Mouse (Mus musculus): ENCODE measurements around the gene B4galt5. TPM values are rescaled to one million over a fixed set of nuclear protein-coding genes. Genes with fewer than 3 reads are reported as not detected.

Gene B4galt5
- total RNA-seq, 2 experiments from 2014 or later = 18.5 to 19.8 TPM

- DNase-seq = peak in 1 of 2 experiments; percentile 25
- intact Hi-C loops (cut with DNase I) = no loop called here
Observed at GRCm38 (mm10) chr2:167292854-167293253, 56.1 kb downstream of the B4galt5 start.

DNA sequence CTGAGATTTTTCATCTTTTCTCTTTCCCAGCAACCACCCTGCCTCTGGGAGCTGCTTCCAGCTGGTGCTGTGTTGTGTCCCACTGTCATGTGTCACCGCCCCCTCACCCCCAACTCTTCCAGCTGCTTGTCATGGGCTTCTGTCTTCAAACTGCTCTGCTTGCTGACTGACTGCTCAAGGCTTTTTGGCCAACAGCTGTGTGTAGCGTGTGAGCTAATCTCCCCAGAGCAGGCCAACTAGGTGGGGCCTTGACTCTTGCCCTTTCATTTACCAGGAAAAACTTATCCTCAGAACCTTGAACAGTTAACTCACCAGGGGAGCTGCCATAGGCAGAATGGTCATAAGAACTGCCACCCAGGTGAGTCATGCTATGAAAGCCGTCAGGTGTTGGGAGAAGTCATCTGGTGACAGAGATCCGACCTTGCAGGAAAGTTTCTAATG, 56.8 kb downstream of the B4galt5 start:
- peak; percentile 42 to 51 for DNase-seq
- intact Hi-C loops (cut with DNase I) = no loop called here

DNA sequence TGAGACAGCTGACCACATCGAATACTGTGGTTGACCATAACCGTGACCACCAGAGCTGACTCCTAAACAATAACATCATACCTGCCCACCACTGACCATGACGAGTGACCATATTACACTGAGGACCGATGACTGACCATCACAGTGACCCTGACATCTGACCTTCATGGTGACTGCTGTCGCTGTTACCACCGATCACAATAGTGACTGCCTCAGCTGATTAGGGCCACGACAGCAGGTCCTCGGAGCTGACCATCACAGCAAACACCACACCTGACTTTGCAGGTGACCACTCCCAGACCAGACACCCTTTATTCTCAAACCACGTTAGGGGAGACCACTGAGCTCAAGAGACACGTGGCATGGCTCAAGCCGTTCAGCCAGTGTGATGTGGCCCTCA, 57.3 kb downstream of the B4galt5 start:
- peak in 1 of 2 experiments; percentile 0 for DNase-seq
- intact Hi-C loops (cut with DNase I) = no loop called here

DNA sequence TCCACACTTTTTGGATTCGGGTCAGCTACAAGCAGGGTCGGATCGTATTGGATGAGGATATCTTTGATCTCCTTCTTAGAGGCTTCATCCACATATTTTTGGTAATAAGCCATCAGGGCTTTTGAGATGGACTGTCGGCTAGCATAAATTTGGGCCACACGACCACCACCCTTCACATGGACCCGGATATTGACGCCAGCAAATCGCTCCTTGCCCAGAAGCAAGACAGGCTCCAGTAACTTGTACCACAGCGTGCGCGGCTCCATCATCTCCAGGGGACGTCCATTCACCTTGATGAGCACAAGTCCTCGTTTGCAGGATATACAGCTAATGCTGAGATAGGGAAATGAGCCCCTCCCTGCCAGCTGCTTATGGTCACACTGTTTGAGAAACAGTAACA, 67.5 kb downstream of the B4galt5 start:
- intact Hi-C loops (cut with DNase I) = loop anchor here (2.0 kb wide), 1 partner anchor 181 kb away; no protein-coding TSS in a partner anchor
- peak in 1 of 2 experiments; percentile 0 for DNase-seq

- no peak for DNase-seq
- intact Hi-C loops (cut with DNase I) = loop anchor here (1.0 to 2.0 kb wide), 2 partner anchors 136 to 182 kb away; no protein-coding TSS in a partner anchor
Observed at GRCm38 (mm10) chr2:167280986-167281310, 68.0 kb downstream of the B4galt5 start.

DNA sequence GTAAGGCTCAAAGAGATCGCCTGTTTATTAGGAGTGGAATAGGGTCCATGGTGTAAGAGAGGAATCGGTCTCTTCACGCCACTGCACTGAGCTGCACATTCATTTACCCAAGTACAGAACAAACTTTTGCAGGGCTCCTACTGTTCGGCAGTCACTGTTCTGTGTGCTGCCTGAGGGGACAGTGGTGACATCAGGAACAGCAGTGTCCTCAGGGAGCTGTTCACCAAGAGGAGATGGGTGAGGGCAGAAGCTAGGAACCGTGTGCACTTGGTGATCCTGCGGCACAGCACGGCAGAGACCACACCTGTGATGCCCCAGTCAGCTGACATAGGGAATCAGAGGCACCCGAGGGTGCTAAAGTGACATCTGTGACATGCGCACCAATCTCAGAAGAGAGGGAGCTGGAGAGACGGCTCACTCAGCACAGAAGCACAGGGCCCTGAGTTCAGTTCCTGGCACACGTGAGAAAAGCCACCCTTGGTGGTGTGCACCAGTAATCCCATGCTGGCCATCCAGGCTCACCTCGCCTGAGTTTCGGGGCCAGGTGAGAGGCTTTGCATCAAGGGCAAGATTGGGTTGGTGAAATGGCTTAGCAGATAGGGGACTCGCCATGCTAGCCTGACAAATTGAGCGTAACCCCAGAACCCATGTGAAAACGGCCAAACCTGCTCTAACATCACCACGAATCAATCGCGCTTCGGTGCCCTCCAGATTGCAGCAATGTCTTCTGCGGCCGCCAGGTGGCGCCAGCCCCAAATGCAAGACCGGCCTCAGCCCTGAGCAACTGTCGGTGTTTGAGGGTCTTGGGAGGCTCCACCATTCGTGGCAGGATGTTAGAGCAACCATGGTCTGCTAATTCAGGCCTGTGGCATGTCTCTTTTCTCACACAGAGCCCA, 68.6 kb downstream of the B4galt5 start:
- intact Hi-C loops (cut with DNase I) = loop anchor here (1.0 to 2.0 kb wide), 2 partner anchors 137 to 182 kb away; no protein-coding TSS in a partner anchor
- DNase-seq = peak; percentile 74 to 83

DNA sequence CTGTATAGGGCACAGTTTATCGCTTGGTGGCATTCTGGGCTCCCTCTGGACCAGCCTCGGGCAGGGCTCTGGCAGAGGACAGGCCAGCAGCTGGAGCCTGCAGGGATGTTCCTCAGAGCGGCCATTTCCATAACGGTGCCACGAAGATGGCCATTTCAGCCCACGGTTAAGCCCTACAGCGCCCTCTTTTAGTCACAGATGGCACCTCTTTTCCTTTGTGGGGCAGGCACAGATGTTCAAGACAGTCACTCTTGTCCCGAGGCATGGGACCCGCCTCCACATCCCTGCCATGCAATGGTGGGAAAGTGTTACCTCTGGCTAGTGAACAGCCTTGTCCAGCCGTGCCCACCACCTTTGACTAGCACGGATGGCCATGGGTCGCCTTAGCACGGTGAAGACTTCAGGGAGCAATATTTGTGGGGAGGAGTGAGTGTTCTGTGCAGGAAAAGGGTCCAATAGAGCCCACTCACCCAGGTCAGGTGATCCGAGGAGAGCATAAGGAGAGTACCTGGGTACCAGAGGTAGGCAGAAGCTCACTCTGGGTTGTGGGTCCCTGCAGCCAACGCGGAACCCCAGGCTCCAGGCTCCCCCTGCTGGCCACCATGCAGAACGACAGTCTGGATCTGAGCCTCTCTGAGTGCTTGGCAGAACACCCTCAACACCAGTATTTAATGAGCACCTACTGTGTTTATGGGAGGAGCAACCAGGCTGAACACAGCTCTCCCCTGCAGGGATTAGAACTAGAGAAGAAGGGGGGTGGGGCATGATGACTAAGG, 70.0 kb downstream of the B4galt5 start:
- peak; percentile 77 to 84 for DNase-seq
- intact Hi-C loops (cut with DNase I) = loop anchor here (1.0 to 2.0 kb wide), 3 partner anchors 57 to 206 kb away; no protein-coding TSS in a partner anchor

- intact Hi-C loops (cut with DNase I) = loop anchor here (2.0 kb wide), 2 partner anchors 167 to 205 kb away; no protein-coding TSS in a partner anchor
- peak; percentile 0 to 1 for DNase-seq
Observed at GRCm38 (mm10) chr2:167278011-167278410, 71.0 kb downstream of the B4galt5 start.

DNA sequence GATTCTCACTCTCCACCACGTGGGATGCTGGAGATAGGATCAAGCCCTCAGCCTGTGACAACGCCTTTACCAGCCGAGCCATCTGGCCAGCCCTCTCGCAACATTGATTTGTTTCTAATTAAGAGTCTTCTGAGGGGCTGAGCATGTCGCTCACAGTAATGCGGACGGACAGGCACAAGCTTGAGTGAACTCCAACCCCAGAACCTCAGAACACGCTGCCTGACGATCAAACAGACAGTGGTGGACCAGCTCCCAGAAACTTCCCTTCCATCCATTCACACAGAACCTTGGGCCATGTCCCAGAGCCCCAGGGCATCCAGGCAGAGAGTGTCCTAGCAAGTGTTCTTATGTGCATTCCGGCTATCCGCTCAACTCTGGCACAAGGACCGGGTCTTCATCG, 72.0 kb downstream of the B4galt5 start:
- intact Hi-C loops (cut with DNase I) = no loop called here
- DNase-seq = peak in 1 of 2 experiments; percentile 0

GRCm38 (mm10) chr2:167275856-167276255, 73.1 kb downstream of the B4galt5 start:
- peak; percentile 0 to 1 for DNase-seq
- intact Hi-C loops (cut with DNase I) = no loop called here

DNA sequence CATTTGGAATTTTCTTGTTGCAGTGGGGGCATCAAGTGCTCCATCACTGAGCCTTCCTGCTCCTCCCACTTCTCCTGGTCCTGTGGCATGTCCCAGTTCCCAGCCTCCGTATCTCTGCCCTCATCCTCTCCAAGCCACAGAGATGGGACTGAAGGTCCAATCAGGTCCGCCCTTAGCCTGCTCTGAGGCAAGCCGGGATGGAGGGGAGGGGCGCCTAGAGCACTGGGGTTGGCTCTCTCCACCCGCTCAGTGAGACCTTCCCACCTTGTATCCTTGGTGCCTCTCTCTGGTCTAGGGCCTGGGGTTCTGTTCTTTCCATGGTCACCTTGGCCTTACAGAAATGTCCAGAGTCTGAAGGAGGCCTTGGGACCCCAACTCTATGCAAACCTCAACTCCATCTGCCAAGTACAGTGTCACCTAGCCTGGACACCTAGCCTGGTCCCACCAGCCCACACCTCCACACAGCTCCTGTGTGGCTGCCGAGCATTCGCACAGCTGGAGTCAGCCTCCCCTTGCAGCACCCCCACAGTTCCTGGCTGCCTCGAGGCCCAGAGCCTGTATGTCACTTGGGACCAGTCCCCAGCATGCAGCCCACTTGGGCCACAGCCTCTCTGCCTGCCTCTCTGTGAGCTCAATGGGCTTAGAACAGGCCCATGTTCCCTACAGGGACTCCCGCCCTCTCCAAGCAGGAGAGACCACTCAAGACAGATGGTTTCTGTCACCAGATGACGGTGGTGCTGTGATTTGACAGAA, 74.1 kb downstream of the B4galt5 start:
- intact Hi-C loops (cut with DNase I) = no loop called here
- peak; percentile 0 for DNase-seq

- DNase-seq = peak; percentile 3 to 16
- intact Hi-C loops (cut with DNase I) = no loop called here
Observed at GRCm38 (mm10) chr2:167273206-167273740, 75.7 kb downstream of the B4galt5 start.

GRCm38 (mm10) chr2:167272706-167273105, 76.3 kb downstream of the B4galt5 start:
- intact Hi-C loops (cut with DNase I) = no loop called here
- peak in 1 of 2 experiments; percentile 2 for DNase-seq

DNA sequence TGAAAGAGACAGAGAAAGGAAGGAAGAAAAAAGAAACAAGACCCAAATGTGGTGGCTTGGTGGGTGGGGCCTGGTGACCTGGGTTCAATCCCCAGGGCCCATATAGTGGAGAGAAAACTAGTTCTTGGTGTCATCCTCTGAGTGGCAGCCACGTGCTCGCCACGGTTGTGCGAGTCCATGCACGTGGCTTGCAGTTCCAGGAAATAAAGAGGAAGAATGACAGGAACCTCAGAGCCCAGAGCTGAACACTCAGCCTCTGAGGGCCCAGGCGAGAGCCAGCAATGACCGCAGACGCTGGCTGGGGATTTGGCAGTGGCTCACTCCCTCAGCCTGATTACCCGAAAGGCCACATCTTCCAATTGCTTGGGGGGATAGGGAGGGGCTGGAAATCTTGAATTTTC, 77.9 kb downstream of the B4galt5 start:
- DNase-seq = peak; percentile 57 to 69
- intact Hi-C loops (cut with DNase I) = no loop called here

- intact Hi-C loops (cut with DNase I) = no loop called here
Observed at GRCm38 (mm10) chr2:167270496-167270895, 78.5 kb downstream of the B4galt5 start.

GRCm38 (mm10) chr2:167268721-167269120, 80.3 kb downstream of the B4galt5 start:
- peak in 1 of 2 experiments; percentile 0 for DNase-seq
- intact Hi-C loops (cut with DNase I) = no loop called here

More at GRCm38 (mm10) chr2:167270496-167270895, 78.5 kb downstream of the B4galt5 start:
- DNase-seq = peak in 1 of 2 experiments; percentile 0

DNA sequence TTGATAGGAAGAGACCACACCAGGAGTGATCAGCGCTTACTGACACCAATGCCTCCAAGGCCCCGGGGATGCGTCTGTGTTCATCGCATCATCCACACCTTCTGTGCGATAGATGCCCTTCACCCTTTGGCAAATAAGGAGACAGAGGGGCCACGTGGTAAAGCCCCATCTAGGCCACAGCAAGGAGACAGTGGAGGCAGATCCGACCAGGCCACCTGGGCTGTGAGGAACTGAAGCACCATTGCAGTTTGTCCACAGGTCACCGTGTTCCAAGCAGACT, 80.6 kb downstream of the B4galt5 start:
- intact Hi-C loops (cut with DNase I) = no loop called here
- DNase-seq = no peak

- DNase-seq = peak in 1 of 2 experiments; percentile 1
- intact Hi-C loops (cut with DNase I) = no loop called here
Observed at GRCm38 (mm10) chr2:167267531-167268410, 81.2 kb downstream of the B4galt5 start.

GRCm38 (mm10) chr2:167266231-167266630, 82.8 kb downstream of the B4galt5 start:
- intact Hi-C loops (cut with DNase I) = no loop called here
- DNase-seq = no peak
